Mouse (Mus musculus): ENCODE measurements around the gene Misp. TPM values are rescaled to one million over a fixed set of nuclear protein-coding genes. Genes with fewer than 3 reads are reported as not detected.

Misp gene
- polyA plus RNA-seq, 1 experiment from 2014 or later = 10.6 TPM

- Histone ChIP-seq H3K4me1 (replicated peaks; ENCODE audit: control insufficient read depth, insufficient read depth, low read length) (peaks cover 18% of the 10 kb centered on the region), H3K4me3 (ENCODE audit: low read length) (no peak overlapping the region), H3K9me3 (ENCODE audit: control insufficient read depth, low read length) (no peaks in the 10 kb centered on the region), H3K27ac (ENCODE audit: low read length) (no peak overlapping the region), H3K9ac (ENCODE audit: low read length) (no peak overlapping the region), H3K4me2 (ENCODE audit: low read depth, low read length) (no peak overlapping the region), H3K36me3 (ENCODE audit: control insufficient read depth, insufficient read depth, low read length) (no peaks in the 10 kb centered on the region), H3K27me3 (ENCODE audit: control insufficient read depth, insufficient read depth, low read depth, low read length) (no peaks in the 10 kb centered on the region)
- no peak for ATAC-seq (ENCODE audit: low read depth)
- 88% methylated on average over 8 of the region's 8 CpGs for WGBS
Observed at GRCm38 (mm10) chr10:79871845-79872244, 51.1 kb downstream of the Misp start.

GRCm38 (mm10) chr10:79872862-79873261 is 52.1 kb downstream of the Misp start:
- WGBS = 49% methylated on average over 3 of the region's 3 CpGs
- H3K36me3 ChIP-seq (ENCODE audit: control insufficient read depth, insufficient read depth, low read length) = no peaks in the 10 kb centered on the region
- no peaks in the 10 kb centered on the region for H3K27me3 ChIP-seq (ENCODE audit: control insufficient read depth, insufficient read depth, low read depth, low read length)
- no peak overlapping the region for H3K9ac ChIP-seq (ENCODE audit: low read length)
- no peak overlapping the region for H3K27ac ChIP-seq (ENCODE audit: low read length)
- peaks cover 21% of the 10 kb centered on the region for H3K4me1 ChIP-seq (replicated peaks; ENCODE audit: control insufficient read depth, insufficient read depth, low read length)
- ATAC-seq (ENCODE audit: low read depth) = no peak
- no peaks in the 10 kb centered on the region for H3K9me3 ChIP-seq (ENCODE audit: control insufficient read depth, low read length)
- H3K4me2 ChIP-seq (ENCODE audit: low read depth, low read length) = no peak overlapping the region; the same call in 1 of the 2 replicates
- H3K4me3 ChIP-seq (ENCODE audit: low read length) = no peak overlapping the region

DNA sequence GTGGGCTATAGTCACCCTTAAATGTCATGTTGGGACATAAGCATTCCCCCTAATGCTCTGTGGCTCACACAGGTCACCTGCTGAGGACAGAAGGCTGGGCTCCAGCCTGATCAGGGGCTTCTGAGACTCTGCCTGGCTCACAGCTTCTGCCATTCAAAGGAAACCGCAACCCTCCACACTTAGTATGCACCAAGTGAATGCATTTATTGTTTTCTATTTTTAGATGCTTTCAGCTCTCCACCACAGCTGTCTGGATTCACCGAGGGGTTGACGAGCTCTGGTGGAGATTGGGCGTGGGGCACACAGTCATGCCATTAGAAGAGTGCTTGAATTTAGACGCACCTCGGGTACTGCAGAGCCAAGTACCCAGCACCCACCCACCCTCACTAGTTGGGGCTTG is 52.5 kb downstream of the Misp start:
- Histone ChIP-seq H3K9me3 (ENCODE audit: control insufficient read depth, low read length) (no peaks in the 10 kb centered on the region), H3K27me3 (ENCODE audit: control insufficient read depth, insufficient read depth, low read depth, low read length) (no peaks in the 10 kb centered on the region), H3K4me2 (ENCODE audit: low read depth, low read length) (peak overlapping the region; percentile 94), H3K27ac (ENCODE audit: low read length) (no peak overlapping the region), H3K4me1 (replicated peaks; ENCODE audit: control insufficient read depth, insufficient read depth, low read length) (peaks cover 21% of the 10 kb centered on the region), H3K4me3 (ENCODE audit: low read length) (peak overlapping the region; percentile 74), H3K9ac (ENCODE audit: low read length) (no peak overlapping the region; the same call in 1 of the 2 replicates), H3K36me3 (ENCODE audit: control insufficient read depth, insufficient read depth, low read length) (no peaks in the 10 kb centered on the region)
- 14% methylated on average over 6 of the region's 6 CpGs for WGBS
- ATAC-seq (ENCODE audit: low read depth) = no peak

DNA sequence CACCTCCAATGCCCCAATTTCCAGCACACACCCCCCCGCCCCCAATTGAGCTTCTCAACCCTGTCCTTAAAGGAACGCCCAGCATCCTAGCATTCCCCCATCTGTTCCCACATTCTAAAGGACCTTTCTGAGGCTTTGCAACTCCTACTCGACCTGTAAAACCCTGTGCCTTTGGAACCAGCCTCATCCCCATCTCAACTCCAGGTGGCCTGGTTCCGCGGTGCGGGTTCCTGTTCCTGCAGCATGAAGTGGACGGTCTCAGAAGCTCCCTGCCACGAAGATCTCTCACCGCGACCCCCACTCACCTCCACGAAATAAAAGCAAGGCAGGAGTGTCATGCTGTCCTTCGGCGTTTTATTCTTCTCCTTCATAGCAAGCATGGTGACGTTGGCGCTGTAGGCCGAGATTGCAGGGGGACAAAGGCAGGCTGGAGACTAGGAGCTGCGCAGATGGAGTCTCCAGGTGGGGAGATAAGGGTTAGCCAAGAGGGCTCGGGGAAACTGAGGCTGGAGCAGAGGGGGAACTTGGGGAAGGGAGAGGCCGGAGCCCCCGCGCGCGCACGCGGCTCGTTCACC is 53.0 kb downstream of the Misp start:
- no peaks in the 10 kb centered on the region for H3K36me3 ChIP-seq (ENCODE audit: control insufficient read depth, insufficient read depth, low read length)
- H3K27ac ChIP-seq (ENCODE audit: low read length) = no peak overlapping the region
- no peaks in the 10 kb centered on the region for H3K27me3 ChIP-seq (ENCODE audit: control insufficient read depth, insufficient read depth, low read depth, low read length)
- ATAC-seq (ENCODE audit: low read depth) = no peak
- peak overlapping the region; percentile 94 for H3K4me2 ChIP-seq (ENCODE audit: low read depth, low read length)
- H3K4me1 ChIP-seq (replicated peaks; ENCODE audit: control insufficient read depth, insufficient read depth, low read length) = peaks cover 21% of the 10 kb centered on the region
- WGBS = 1% methylated on average over 26 of the region's 26 CpGs
- no peaks in the 10 kb centered on the region for H3K9me3 ChIP-seq (ENCODE audit: control insufficient read depth, low read length)
- H3K4me3 ChIP-seq (ENCODE audit: low read length) = peak overlapping the region; percentile 74
- peak overlapping the region; percentile 83 for H3K9ac ChIP-seq (ENCODE audit: low read length)

GRCm38 (mm10) chr10:79874290-79874862 is 53.6 kb downstream of the Misp start, which contains the start of the genes Prtn3 and Plppr3:
Gene Prtn3 (plus strand): TSS chr10:79874476.
Gene Plppr3 (minus strand): TSS chr10:79874634.
- Histone ChIP-seq H3K9ac (ENCODE audit: low read length) (peak within 1 kb of the TSS; percentile 83), H3K4me3 (ENCODE audit: low read length) (peak within 1 kb of the TSS; percentile 74), H3K27me3 (ENCODE audit: control insufficient read depth, insufficient read depth, low read depth, low read length) (no peaks in the 10 kb centered on the region), H3K9me3 (ENCODE audit: control insufficient read depth, low read length) (no peaks in the 10 kb centered on the region), H3K27ac (ENCODE audit: low read length) (no peak within 1 kb of the TSS), H3K36me3 (ENCODE audit: control insufficient read depth, insufficient read depth, low read length) (no peaks in the 10 kb centered on the region), H3K4me1 (replicated peaks; ENCODE audit: control insufficient read depth, insufficient read depth, low read length) (peaks cover 21% of the 10 kb centered on the region), H3K4me2 (ENCODE audit: low read depth, low read length) (peak within 1 kb of the TSS; percentile 94)
- under 1% methylated on average over 34 of the region's 57 CpGs for WGBS
- ATAC-seq (ENCODE audit: low read depth) = peak; percentile 84

GRCm38 (mm10) chr10:79877174-79877573 is 56.4 kb downstream of the Misp start:
- 50% methylated on average over 1 of the region's 1 CpGs for WGBS
- Histone ChIP-seq H3K4me1 (replicated peaks; ENCODE audit: control insufficient read depth, insufficient read depth, low read length) (peaks cover 28% of the 10 kb centered on the region), H3K4me2 (ENCODE audit: low read depth, low read length) (no peak overlapping the region), H3K27me3 (ENCODE audit: control insufficient read depth, insufficient read depth, low read depth, low read length) (no peaks in the 10 kb centered on the region; the same call in 1 of the 2 replicates), H3K36me3 (ENCODE audit: control insufficient read depth, insufficient read depth, low read length) (no peaks in the 10 kb centered on the region), H3K9me3 (ENCODE audit: control insufficient read depth, low read length) (no peaks in the 10 kb centered on the region), H3K4me3 (ENCODE audit: low read length) (no peak overlapping the region), H3K27ac (ENCODE audit: low read length) (no peak overlapping the region), H3K9ac (ENCODE audit: low read length) (no peak overlapping the region)
- no peak for ATAC-seq (ENCODE audit: low read depth)

DNA sequence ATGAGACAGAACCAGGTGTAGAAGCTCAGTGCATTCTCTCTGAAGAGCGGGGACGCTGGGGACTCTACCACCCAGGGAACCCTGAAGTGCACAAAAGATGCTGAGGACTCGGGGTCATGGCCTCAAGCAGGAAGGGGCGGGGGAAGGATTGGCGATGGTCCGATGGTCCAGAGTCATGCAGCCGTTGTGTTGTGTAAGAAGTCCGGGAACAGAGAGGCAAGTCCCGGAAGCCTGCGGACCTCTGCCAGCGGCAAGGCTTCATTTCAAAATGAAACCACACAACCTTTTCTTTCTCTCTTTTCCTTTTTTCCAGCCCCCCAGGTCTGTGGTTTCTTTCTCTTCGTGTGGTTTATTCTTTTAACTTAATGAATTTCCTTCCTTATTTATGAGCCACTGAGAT is 57.0 kb downstream of the Misp start:
- Histone ChIP-seq H3K9me3 (ENCODE audit: control insufficient read depth, low read length) (no peaks in the 10 kb centered on the region), H3K36me3 (ENCODE audit: control insufficient read depth, insufficient read depth, low read length) (no peaks in the 10 kb centered on the region), H3K4me2 (ENCODE audit: low read depth, low read length) (no peak overlapping the region), H3K4me3 (ENCODE audit: low read length) (no peak overlapping the region), H3K27me3 (ENCODE audit: control insufficient read depth, insufficient read depth, low read depth, low read length) (peaks cover 3% of the 10 kb centered on the region), H3K9ac (ENCODE audit: low read length) (no peak overlapping the region), H3K27ac (ENCODE audit: low read length) (no peak overlapping the region), H3K4me1 (replicated peaks; ENCODE audit: control insufficient read depth, insufficient read depth, low read length) (peaks cover 29% of the 10 kb centered on the region)
- no peak for ATAC-seq (ENCODE audit: low read depth)
- WGBS = 44% methylated on average over 12 of the region's 12 CpGs

GRCm38 (mm10) chr10:79879527-79879926 is 58.7 kb downstream of the Misp start:
- H3K9me3 ChIP-seq (ENCODE audit: control insufficient read depth, low read length) = no peaks in the 10 kb centered on the region
- no peaks in the 10 kb centered on the region for H3K36me3 ChIP-seq (ENCODE audit: control insufficient read depth, insufficient read depth, low read length)
- H3K4me1 ChIP-seq (replicated peaks; ENCODE audit: control insufficient read depth, insufficient read depth, low read length) = peaks cover 21% of the 10 kb centered on the region
- peaks cover 3% of the 10 kb centered on the region for H3K27me3 ChIP-seq (ENCODE audit: control insufficient read depth, insufficient read depth, low read depth, low read length)
- no peak overlapping the region for H3K4me3 ChIP-seq (ENCODE audit: low read length)
- 14% methylated on average over 3 of the region's 3 CpGs for WGBS
- no peak for ATAC-seq (ENCODE audit: low read depth)
- H3K4me2 ChIP-seq (ENCODE audit: low read depth, low read length) = no peak overlapping the region
- no peak overlapping the region for H3K9ac ChIP-seq (ENCODE audit: low read length)
- no peak overlapping the region for H3K27ac ChIP-seq (ENCODE audit: low read length)

Measured in lung, embryonic 16.5 days (tissue).